Mouse (Mus musculus) heart, postnatal 14 days (tissue): Measurements from ENCODE around the gene Smtnl2. TPM values are rescaled to one million over a fixed set of nuclear protein-coding genes. Genes with fewer than 3 reads are reported as not detected.
A peak's percentile ranks its signal among the peaks of the same experiment; 100 is the strongest.
"Not testable (repeated sequence)": the region's sequence is repeated elsewhere in the genome, so short reads cannot be mapped to it uniquely, and the experiment has no call there.

Source experiments
- DNase-seq, 2 experiments: peaks; one replicate each; pipeline ENCODE4 v3.0.0; 2021 to 2022
- intact Hi-C: fragments of 180-260 bp; cut with DNase I; formaldehyde crosslinking; loops from one replicate; pipeline ENCODE4 v1.15.1; 2025
- total RNA-seq, 2 experiments: library from RNA; stranded (reverse); gene quantifications; 2 replicates each; pipeline ENCODE4 v1.2.3; 2021

The Smtnl2 gene
- total RNA-seq, 2 experiments from 2014 or later: 27.1 to 30.5 TPM

DNA sequence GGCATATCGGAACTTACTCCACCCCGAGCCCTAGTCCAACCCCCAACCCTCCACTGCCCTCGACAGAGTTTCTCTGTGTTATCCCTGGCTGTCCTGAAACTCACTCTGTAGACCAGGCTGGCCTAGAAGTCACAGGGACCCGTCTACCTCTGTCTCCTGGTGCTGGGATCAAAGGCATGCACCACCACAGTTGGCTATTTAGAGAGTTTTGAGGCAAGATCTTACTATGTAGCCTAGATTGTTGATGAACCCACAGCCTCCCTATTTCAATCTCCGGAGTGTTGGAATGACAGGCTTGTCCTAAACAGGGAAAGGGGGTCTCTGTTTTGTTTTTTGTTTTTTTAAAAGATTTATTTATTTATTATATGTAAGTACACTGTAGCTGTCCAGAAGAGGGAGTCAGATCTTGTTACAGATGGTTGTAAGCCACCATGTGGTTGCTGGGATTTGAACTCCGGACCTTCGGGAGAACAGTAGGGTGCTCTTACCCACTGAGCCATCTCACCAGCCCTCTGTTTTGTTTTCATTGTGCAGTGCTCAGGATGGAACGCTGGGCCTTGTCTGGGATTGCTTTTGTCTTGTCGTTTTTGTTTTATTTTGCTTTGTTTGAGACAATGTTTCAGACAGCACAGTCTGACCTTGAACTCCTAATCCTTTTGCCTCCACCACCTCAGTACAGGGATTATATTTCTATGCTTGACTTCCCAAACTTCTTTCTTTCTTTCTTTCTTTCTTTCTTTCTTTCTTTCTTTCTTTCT is 19.0 kb upstream of the Smtnl2 start:
- intact Hi-C loops, DNase-seq: not testable (repeated sequence)

DNA sequence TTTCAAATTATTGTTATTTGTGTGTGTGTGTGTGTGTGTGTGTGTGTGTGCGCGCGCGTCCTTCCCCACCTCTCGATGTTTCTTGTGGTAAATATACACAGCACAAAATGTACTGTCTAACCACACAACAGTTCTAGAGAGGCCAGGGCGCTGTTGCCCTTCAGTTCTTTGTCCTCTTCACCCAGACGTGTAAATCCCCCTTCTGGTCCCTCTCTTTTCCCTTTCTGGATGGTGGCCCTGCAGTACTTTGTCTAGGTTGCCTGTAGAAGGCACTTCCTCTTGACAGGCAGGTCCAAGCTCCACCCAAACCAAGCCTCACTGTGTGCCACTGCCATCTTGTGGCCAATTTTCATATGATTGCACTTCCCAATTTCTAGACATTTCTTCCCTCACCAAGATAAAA is 17.8 kb upstream of the Smtnl2 start:
- peak; percentile 75 to 87 for DNase-seq

DNA sequence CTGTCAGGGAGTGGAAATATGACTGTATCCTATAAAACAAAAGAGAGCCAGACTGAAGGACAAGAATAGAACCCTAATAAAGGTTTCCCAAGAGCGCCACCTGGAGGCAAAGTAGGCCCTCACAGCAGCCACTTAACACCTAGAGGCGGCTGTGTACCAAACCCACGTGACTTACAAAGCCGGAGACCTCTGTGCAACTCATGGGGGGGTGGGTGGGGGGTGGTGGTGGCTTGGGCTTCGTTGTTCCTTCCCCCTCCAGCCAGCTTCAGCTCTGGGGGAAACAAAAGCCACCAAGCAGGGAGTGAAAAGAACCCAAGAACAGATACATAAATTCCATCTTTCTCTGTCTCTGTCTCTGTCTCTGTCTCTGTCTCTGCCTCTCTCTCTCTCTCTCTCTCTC is 17.2 kb upstream of the Smtnl2 start:
- intact Hi-C loops: loop anchor here (1.0 to 2.0 kb wide), 4 partner anchors 58 to 204 kb away; no protein-coding TSS in a partner anchor

More for the DNA sequence above, 17.8 kb upstream of the Smtnl2 start:
- intact Hi-C loops: loop anchor here (2.0 kb wide), 1 partner anchor 204 kb away; no protein-coding TSS in a partner anchor

DNA sequence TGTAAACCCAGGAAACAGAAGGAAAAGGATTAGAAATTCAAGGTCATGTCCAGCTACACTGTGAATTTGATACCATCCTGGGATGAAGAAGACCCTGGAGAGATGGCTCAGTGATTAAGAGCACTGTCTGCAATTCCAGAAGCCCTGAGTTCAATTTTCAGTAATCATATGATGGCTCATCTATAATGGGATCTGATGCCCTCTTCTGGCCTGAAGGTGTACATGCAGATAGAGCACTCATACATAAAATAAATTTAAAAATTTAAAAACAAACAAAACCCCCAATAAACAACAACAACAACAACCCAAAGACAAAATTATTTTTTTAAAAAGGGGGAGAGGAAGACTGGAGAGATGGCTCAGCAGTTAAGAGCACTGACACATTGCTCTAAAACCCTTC is 15.4 kb upstream of the Smtnl2 start:
- no peak for DNase-seq
- intact Hi-C loops: no loop called here

More for the DNA sequence above, 17.2 kb upstream of the Smtnl2 start:
- peak; percentile 90 to 93 for DNase-seq

DNA sequence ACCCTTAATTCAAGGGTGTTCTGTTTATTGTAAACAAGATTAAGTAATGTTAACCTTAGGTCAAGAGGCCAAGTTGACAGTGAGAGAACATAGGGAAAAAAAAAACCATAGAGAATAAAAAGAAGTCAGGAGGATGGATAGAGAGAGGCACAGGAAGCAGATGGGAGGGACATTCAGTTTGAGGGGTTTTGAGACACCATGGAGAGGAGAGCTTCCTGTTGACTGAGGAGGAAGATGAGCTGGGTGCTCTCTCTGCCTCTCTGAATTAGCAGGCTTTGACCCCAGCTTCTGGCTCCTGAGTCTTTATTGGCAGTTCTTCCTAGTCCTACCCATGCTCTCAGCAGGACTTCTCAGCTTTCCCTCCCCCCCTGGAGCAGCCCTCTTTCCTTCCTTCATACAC is 13.7 kb upstream of the Smtnl2 start:
- intact Hi-C loops: loop anchor here (2.0 kb wide), 1 partner anchor 14 kb away; the partner anchor contains the start of gene Smtnl2
- no peak for DNase-seq

DNA sequence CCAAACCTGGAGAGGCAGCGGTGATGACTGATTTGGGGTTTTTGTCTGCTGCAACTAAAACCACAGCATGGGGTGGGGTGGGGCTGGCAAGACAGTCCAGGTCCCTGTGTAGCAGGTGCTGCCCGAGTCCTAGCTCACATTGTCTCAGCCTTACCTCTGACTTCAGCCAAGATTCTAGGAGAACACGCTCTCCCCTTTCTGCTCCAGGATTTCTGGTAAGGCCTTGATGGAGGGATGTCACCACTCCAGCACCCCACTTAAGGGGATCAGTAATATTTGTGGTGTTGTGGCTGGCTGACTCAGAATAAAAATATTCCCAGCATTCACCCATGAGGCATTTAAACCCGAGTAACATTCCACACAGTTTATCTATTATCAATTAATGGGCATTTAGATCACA is 12.2 kb upstream of the Smtnl2 start:
- intact Hi-C loops: loop anchor here (2.0 kb wide), 1 partner anchor 13 kb away; the partner anchor contains the start of gene Smtnl2
- DNase-seq: no peak

DNA sequence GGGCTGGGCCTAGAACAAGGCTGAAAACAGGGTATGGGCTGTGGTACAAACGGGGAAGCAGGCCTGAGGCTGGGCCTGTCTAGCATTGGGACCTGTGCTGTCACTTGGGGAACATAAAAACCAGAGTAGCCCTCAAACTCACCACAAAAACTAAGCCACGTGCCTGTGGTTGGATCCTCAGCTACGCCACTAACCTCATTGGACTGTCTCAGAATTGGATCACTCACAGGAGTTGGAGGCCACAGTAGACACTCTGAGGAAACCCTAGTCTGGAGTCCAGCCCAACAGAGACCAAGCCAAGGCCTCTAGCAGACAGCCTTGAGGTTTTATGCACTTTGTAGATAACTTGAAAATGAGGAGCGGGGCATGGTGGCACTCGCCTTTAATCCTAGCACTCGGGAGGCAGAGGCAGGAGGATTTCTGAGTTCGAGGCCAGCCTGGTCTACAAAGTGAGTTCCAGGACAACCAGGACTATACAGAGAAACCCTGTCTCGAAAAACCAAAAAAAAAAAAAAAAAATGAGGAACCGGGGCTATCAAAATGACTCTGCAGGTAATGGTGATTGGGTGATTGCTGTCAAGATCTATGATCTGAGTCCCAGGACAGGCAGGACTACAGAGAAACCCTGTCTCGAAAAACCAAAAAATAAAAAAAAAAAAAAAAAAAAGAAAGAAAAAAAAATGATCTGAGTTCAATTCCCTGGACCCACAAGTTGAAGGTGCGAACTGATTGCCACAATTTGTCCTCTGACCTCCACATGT is 10.2 kb upstream of the Smtnl2 start:
- DNase-seq: no peak
- intact Hi-C loops: no loop called here

DNA sequence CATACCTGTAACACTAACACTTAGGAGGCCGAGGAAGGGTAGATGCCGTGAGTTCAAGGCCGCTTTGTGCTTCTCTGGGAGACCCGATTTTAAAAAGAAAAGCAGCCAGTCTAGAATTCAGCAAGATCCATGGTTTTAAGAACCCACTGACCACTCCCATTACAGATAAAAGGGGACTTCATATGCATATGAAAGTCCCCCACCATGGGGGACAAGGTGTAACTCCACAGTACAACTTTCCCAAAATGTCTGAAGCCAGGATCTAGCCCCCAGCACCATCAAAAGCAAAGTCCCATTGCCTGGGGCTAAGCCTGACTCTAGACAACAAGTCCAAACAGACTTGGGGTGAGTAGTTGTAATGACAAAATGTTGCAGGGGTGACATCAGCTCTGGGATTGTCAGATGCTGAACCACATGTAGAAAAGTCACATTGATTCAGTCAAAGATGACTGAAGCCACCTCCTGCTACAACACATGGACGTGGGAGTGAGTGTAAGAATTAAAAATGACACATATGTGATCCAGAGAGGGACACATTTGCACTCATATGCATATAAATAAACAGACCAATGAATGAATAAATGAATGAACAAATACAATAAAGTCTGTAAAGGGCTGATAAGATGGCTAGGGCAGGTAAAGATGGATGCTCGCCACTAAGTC is 9.1 kb upstream of the Smtnl2 start:
- intact Hi-C loops: no loop called here
- DNase-seq: no peak

DNA sequence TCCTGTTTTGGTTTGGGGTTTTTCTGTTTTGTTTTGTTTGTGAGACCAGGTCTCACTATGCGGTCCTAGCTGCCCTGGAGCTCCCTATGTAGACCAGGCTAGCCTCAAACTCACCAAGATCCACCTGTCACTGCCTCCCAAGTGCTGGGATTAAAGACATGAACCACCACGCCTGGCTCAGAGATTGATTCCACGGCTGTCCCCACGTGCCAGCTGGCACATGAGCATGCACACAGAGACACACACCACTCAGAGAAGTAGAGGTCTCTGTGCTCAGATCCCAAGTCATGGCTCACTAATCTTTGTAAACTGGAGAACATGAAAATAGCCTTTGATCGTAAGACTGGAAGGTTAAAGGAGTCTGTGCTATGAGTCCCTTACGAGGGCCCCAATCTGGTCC is 7.5 kb upstream of the Smtnl2 start:
- DNase-seq: no peak
- intact Hi-C loops: no loop called here

DNA sequence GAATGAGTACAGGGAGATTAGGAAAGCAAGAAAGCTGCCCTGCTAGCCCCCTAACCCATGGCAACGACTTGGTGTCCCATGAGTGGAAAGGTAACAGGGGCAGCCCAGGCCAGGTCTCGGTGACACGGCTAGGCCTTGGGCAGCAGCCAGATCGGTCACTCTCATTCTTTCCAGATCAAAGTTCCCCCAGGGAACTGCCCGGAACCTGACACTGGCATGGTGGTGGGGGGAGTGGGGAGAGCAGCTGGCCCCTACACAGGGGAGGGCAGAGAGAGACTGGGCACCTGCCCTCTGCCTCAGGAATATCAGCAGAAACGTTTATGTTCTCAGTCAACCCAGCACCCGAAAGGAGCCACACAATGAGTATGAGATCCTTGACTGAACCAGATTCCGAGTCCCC is 6.7 kb upstream of the Smtnl2 start:
- intact Hi-C loops: no loop called here
- no peak for DNase-seq

DNA sequence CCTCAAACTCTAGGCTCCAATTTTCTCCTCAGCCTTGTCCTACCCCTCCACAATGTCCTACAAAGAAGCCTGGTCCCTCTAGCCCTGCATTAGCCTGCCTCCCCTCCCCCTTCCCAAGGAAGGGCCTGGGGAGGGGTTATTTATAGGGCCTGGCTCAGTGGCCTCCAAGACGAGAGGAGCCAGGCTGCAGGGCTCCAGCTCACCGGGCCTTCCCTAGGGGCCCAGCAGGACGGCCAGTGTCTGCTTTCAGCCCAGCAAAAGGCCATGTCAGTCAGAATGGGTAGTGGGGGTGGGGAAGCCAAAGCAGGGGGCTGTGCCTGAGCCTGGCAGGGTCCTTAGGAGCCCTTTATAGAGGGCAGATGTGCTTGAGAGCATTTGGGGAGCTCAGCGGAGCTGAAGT is 5.9 kb upstream of the Smtnl2 start:
- intact Hi-C loops: no loop called here
- DNase-seq: no peak

DNA sequence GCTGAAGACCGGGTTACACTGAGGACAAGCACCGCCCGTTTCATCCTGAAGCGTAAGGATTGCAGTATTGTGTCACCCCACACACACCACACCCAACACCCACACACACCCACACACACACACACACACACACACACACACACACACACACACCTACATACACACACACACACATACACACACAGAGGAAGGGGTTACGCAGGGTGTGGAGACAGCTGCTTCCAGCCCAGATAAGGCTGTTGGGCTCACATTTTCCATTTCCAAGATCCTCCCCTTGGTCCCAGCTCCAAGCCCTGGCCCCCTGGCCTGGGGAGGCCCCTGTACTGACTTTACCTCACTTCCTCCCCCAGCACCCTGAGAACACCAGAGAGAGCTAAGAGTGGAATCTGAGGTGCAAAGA is 5.2 kb upstream of the Smtnl2 start:
- DNase-seq: peak; percentile 58 to 64
- intact Hi-C loops: no loop called here

DNA sequence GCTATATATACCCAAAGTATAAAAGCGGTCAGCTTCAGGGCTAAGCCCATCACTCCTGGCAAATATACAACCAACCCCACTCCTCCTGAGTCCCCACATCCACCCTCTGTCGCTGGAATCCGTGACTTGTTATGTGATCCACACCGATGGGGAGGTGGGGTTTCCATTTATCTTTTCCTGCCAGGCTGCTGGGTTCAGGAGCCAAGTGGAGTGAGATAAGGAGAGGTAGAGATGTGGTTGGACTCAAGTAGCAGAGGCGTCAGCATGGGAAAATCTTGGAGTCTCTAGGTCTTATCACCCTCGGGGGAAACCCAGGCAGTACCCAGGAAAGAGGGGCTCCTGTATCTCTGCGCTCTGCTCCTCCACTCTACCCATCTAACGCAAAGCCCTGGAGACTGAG is 3.6 kb upstream of the Smtnl2 start:
- DNase-seq: no peak

DNA sequence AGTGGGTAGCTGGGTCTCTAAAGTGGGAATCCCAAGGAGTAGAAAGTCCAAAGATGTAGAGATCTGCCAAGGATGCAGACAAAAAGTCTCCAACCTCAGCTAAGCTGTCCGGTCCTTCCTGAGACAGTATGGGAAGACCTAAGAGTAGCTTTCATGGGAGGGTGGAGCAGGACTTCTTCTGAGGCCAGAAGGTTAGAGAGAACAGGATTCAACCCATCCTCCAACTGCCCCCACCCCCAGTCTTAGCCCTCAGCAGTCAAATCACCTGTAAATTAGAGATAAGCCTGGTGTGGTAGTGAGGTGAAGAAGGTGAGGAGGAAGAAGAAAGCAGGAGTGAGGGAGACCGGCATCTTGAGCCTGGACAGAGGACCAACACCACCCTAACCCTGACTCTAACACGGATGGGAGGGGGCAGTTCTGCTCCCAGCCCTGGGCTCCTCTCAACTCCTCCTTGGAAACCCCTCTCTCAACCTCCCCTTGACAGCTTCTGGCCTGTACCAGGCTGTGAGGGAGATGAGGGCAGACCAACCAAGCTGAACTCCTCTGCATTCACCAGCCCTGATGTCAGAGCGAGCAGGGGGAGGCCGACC is 2.2 kb upstream of the Smtnl2 start:
- intact Hi-C loops: no loop called here
- DNase-seq: no peak

More for the DNA sequence above, 3.6 kb upstream of the Smtnl2 start:
- intact Hi-C loops: no loop called here

DNA sequence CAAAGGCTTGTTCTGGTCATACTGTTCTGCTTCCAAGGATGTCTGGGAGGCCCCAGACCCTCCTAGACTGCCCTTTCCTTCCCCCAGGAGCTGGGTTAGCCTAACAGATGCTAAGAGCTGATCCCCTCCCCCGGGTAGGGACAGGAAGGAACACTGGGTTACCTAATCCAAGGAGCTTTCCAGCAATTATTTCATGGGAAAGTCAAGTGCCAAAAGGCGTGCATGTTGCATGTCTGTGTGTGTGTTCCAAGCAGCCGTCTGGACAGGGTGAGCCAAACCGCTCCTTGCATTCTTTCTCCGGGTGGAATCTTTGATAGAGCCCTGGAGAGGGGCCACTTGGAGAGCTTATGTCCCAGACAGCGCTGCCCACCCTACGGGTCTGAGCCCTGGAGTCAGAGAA is 1.5 kb upstream of the Smtnl2 start:
- DNase-seq: peak; percentile 67 to 73
- intact Hi-C loops: no loop called here

DNA sequence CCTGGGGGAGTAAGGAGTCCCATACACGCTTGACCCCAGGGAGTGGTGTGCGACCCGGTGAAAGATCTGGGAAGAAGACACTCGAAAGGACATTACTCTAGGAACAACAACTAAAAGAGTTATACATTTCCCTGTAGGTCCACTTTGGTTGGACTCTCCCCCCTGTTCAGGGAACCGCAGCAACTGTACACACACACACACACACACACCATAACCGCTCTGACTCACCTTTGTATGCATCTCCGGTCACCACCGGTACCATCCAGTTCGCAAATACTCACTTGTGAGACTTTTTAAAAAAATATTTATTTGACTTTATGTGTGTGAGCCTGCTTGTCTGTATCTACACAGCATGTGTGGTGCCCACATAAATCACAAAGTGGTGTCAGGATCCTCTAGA is 432 bp upstream of the Smtnl2 start:
- DNase-seq: no peak
- intact Hi-C loops: loop anchor here (2.0 kb wide), 1 partner anchor 13 kb away; no protein-coding TSS in a partner anchor

DNA sequence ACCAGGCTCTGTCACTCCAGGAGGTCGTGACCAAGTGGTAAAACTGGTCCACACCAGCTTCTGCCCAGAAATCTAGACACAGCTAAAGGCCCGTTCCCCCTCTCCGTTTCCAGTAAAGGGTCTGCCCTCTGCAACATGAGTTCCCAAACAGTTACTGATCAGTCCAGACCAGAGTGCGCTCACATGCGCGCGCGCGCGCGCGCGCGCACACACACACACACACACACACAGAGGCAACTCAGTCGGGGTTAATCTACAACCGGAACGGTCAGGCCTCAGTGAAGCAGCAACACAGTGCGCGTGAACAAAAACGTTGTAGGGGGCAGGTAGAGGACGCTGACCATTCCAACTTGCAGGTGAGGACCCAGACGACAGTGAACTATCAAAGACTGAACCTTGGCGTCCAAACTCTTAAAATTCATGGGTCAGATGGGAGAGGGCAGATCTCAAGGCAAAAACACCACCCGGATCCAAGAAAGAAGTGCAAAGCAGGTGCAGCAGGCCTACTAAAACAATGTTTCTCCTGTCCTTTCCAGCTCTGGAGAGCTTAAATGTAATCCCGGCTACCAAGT is 906 bp downstream of the Smtnl2 start:
- intact Hi-C loops: loop anchor here (2.0 kb wide), 1 partner anchor 14 kb away; no protein-coding TSS in a partner anchor
- DNase-seq: no peak

DNA sequence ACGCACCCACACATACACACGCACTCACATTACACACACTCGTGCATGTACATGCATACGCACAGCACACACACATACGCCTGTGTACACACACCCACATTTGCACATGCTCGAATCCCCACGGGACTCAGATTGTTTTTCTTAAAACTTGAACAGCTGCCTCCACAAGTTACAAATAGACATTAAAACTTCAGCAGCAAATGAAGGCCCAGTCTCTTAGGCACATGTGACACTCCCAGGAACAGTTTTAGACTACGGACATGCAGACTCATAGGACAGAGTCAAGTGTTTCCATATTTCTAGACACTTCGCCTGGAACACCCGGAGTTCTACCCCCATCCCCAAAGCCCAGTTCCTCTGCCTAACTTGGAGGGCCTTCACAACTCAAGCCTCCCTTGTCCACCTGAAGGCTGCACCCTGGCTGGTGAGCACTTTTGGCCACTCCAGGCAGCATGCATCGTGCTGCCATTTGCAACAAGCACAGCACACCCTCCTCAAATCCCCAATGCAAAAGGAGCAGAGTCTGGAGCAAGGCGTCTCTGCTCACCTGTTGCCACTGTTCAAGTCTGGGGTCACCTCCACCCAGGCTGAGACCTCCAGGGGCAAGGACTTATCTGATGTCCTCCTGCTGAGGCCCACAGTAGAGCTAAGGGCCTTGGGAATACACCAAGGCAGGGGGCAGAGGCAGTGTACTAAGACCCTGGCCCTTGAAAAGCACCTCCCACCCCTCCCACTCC is 1.7 kb downstream of the Smtnl2 start:
- DNase-seq: no peak
- intact Hi-C loops: loop anchor here (2.0 kb wide), 1 partner anchor 15 kb away; no protein-coding TSS in a partner anchor

DNA sequence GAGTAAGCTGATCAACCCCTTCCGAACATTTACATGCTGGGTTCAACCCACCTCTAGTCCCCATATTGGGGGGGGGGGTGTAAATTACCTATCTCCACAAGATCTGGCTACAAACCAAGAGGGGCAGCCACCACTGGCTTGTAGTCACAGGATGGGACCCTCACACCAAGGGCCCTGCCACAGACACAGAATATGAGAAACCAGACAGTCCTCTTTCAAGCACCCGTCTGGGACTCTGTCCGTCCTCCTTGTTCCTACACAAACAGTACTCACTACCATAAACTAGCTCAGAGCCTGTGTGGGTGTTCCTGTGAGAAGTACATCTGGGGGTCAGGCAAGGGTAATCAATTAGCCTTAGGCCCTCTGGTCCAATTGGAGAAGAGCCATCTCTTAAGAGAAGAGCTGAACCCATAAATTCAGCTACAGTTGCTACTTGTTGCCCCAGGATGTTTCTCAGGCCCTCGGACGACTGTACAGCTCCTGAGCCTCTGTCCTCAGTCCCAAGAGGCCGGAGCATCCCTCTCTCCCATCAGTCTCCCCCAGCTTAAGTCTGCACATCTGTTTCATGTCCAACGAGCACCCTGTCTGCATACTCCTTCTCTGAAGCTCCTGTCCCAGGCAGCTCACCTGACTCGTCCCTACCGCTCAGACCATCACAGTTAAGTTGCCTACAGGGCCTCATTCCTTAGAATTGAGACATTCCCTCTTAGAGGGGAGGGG is 2.9 kb downstream of the Smtnl2 start:
- DNase-seq: no peak
- intact Hi-C loops: no loop called here
